In the genomic region with DNA sequence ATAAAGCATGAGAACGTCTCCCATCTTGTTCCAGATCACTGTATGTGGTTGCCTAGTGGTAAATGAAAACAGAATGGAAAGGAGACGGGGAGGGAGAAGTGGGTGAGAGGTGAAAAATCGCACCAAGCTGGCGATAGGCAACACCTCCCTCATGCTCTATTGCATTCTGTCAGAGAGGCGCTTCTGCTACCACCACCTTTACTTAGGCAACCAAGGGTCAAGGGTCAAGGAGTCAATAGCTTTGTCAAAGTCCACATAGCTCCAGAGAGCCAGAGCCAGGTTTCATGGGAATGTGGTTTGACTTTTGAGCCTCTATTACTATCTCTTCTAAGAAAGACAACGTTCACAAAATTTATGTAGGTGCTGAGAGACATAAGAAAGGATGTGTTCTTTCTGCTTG, we compare ENCODE assay signal across 10 mouse cellular contexts.
"Had no signal": no experiment of that assay in that cellular context is flagged by ENCODE, and none has a peak within 500 bp of the region (broad histone marks: within the 10 kb centered on the region; RNA-seq: fewer than 3 reads in every experiment).

No protein-coding gene starts in this region.

- H3K27ac ChIP-seq: hindbrain, embryonic 15.5 days; left cerebral cortex, adult 2 months; limb, embryonic 15.5 days; midbrain, embryonic 13.5 days had no signal

- H3K27me3 ChIP-seq: hindbrain, embryonic 15.5 days; limb, embryonic 15.5 days; midbrain, embryonic 13.5 days had no signal

- H3K4me1 ChIP-seq: hindbrain, embryonic 15.5 days; limb, embryonic 15.5 days; midbrain, embryonic 13.5 days had no signal

- H3K36me3 ChIP-seq: hindbrain, embryonic 15.5 days; limb, embryonic 15.5 days; midbrain, embryonic 13.5 days had no signal

- ATAC-seq: intestine, embryonic 16.5 days; lung, postnatal 0 days; midbrain, embryonic 13.5 days had no signal

- H3K9ac ChIP-seq: hindbrain, embryonic 15.5 days; limb, embryonic 15.5 days; midbrain, embryonic 13.5 days had no signal

- H3K4me3 ChIP-seq: hindbrain, embryonic 15.5 days; left cerebral cortex, adult 2 months; limb, embryonic 15.5 days; midbrain, embryonic 13.5 days had no signal

- H3K4me2 ChIP-seq: hindbrain, embryonic 15.5 days; limb, embryonic 15.5 days; midbrain, embryonic 13.5 days had no signal

- DNase-seq: lung, adult 2 months; lung, postnatal 36 days; right cerebral cortex, postnatal 25 days; thymus, postnatal 4 days had no signal

- H3K9me3 ChIP-seq: hindbrain, embryonic 15.5 days; limb, embryonic 15.5 days; midbrain, embryonic 13.5 days had no signal
